Mouse (Mus musculus): ENCODE data around the gene Dnah8.

GRCm38 (mm10) chr17:30871040-30871439 lies 246.9 kb downstream of the Dnah8 start:
- TF ChIP-seq CTCF (IDR thresholded peaks at IDR 0.05; ENCODE audit: borderline replicate concordance, insufficient read depth, low read depth, low read length) (no peak), POLR2A (IDR thresholded peaks at IDR 0.05; ENCODE audit: borderline replicate concordance, insufficient read depth, low read length) (no peak)
